Mouse (Mus musculus): ENCODE measurements around the gene Glul.
A peak's percentile ranks its signal among the peaks of the same experiment; 100 is the strongest.
"Not testable (repeated sequence)": the region's sequence is repeated elsewhere in the genome, so short reads cannot be mapped to it uniquely, and the experiment has no call there.

Glul gene

DNA sequence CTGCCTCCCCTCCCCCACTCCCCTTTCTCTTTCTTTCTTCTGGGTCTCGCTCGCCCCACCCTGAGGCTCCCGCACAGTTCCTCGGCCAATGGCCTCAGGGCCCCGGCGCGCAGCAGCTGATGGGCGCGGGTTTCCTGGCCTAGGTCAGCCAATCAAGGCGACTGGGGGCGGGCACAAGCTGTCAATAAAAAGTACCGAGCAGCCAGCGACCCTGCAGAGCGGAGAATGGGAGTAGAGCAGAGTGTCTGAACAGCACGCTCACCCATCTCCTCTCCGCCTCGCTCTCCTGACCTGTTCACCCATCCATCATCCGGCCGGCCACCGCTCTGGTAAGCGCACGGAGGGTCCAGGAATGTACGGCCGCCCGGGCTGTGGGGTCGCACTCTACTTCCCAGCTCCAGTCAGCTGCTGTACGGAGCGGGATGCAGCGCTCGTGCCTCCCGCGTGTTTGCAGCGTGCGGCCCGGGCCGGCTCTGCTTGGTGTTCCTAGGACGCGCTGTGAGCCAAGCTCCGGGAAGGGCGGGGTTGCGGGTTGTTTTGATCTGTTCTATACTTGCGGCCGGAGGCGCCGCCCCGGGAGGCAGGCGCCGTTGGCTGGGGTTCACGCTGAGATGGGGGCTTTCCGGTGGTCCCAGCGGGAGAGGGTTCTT, at the start of gene Glul, which contains the start of gene Teddm2:
Glul (plus strand) TSS at position 214 of the 650 bp plus-strand sequence.
Teddm2 (minus strand) TSS at position 498 of the 650 bp plus-strand sequence.
- DNase-seq (ENCODE audit: low read depth, low spot score), result peak; percentile 92

DNA sequence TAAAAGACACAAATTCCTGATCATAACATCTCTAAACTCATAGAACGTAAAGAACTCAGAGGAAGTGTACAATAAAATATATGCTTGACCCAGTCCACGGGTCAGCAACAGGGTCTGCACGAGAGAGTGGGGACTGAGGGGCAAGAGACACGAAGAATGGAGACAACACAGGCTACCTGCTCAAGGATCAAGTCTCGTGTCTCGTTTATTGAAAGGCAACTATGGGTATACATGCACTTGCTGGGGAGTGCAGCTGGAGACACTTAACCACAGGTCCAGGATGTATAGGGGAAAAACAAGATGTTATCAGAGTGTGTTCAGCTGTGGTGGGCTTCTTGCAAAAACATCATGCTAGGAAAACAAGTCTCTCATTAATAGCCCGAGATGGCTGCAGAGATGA, 47.0 kb upstream of the Glul start:
- DNase-seq (ENCODE audit: low read depth, low spot score), result not testable (repeated sequence)

DNA sequence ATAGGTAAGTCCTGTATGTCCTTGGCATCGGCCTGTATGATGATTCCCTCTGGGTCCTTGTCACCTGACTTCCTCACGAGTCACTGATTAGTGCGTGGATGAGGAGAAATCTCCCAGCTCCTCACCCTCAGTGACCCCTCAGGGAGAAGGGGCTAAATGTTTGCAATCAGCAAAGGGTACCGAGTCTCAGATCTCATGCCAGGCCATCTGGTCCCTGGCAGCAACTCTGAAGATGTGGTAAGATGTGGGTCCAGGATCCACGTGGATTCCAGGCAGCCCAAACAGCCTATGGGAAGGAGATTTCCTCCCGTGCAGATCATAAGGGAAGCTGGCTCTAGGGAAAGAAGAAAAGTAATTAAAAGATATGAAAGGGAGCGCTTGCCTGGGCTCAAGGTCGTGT, 43.8 kb upstream of the Glul start:
- DNase-seq (ENCODE audit: low read depth, low spot score), result no peak

DNA sequence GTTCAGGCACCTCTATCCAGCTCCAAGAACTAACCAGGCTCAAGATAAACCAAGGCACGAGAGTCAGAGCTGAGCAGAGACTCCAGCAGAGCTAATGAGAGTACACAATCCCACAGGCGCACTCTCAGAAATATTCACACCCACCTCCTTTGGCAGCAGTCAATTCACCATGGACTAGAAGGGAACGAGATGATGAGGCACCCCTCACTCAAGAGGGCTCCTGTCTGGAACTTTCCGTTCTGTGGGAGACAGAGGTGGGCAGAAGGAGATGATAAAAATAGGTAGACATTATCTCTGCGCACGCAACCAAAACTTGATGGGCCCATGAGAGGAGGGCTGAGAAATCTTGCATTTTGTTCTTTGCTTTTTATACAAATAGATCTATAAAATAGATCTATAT, 25.7 kb upstream of the Glul start, which contains the start of gene Teddm1b:
Teddm1b (plus strand) TSS at position 301 of the 400 bp plus-strand sequence.
- no peak for DNase-seq (ENCODE audit: low read depth, low spot score)

DNA sequence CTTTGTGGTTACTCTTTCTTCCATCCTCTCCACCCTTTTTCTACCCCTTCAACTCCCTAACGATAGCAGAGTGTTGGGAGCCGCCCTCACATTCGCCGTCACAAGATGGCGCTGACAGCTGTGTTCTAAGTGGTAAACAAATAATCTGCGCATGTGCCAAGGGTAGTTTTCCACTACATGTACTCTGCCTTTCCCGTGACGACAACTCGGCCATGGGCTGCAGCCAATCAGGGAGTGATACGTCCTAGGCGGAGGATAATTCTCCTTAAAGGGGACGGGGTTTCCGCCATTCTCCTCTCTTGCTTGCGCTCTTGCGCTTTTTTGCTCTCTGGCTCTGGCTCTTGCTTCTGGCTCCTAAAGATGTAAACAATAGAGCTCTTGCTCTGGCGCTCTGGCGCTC, 19.4 kb upstream of the Glul start:
- DNase-seq (ENCODE audit: low read depth, low spot score), result not testable (repeated sequence)

DNA sequence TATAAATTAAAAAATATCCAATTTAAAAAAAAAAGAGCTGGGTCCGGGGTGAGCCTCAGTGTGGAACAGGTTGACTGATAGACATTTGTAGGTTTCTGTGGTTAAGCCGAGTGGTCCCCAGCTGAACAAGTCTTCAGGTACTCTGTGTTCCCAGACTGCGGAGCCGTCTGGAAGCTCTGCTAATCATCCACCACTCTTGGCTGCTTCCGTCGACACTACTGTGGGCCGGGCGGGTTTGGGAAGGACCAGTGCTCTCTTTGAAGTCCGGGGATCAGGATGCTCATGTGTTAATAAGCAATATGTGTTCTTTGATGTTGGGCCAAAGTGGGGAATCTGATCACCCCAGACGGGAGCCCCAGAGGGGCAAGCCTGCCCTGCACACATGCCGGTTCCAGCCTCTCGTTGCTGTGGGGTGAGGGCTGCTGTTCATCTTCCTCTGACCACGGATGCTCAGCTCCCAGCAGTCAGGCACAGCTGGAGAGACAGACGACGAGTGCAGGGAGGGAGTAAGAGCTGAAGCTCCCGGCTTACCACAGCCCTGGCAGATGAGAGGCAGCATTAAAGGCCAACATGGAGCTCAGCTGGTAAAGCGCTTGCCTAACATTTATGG, 13.6 kb upstream of the Glul start:
- DNase-seq (ENCODE audit: low read depth, low spot score), result no peak

DNA sequence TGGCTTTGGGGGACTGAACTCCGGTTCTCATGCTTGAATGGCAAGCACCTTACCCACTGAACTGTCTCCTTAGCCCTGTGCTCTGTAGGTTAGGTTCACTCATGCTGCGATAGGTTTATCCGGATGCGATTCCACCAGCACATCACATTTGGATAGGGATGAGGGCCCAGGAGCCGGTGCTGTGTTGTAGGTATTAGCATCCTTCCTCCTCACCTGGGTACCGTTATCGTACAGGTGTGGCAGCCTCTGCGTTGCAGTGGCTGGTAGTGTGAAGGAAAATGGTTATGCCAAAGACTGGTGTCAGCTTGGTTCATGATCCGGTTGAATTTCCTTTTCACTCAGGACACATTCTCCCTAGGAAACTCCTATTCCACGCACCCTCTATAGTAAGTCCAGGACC, 9.6 kb upstream of the Glul start:
- no peak for DNase-seq (ENCODE audit: low read depth, low spot score)

DNA sequence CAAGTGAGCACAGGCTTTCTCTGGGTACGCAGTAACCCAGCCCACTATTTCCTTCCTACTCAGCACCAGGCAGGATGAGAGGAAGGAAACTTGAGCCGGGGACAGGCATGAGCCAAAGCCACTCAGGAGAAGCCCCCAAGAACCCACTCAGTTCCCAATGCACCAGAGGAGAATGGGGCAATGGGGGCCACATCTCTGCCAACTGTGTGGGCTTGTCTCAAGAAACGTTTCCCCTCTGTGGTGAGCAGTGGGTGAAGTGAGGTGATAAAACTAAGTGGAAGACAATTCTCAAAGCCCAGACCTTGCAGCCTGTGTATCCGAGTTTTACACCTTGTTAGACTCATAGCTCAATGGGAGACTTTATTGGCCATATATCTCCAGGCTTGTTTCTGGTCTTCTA, 8.3 kb upstream of the Glul start, which contains the start of gene Teddm1a:
Teddm1a (plus strand) TSS at position 301 of the 400 bp plus-strand sequence.
- no peak for DNase-seq (ENCODE audit: low read depth, low spot score)

DNA sequence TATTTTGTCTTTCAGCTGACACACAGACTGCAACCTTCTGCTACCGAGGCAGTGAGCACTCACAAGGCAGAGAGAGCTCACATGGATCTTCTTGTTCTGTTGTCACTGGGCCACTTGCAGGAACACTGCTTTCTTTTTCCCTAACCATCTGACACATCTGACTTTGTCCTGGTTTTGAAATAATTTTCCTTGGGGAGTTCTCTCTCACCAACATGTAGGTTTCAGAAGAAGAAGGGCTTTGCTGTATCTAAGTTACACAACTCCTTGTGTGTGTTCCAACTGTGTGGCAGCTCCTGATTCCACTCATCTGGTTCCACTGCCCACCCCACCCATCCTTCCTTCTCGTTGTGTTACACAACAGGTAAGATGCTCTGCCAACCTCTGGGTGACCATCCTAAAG, 6.0 kb upstream of the Glul start:
- no peak for DNase-seq (ENCODE audit: low read depth, low spot score)

DNA sequence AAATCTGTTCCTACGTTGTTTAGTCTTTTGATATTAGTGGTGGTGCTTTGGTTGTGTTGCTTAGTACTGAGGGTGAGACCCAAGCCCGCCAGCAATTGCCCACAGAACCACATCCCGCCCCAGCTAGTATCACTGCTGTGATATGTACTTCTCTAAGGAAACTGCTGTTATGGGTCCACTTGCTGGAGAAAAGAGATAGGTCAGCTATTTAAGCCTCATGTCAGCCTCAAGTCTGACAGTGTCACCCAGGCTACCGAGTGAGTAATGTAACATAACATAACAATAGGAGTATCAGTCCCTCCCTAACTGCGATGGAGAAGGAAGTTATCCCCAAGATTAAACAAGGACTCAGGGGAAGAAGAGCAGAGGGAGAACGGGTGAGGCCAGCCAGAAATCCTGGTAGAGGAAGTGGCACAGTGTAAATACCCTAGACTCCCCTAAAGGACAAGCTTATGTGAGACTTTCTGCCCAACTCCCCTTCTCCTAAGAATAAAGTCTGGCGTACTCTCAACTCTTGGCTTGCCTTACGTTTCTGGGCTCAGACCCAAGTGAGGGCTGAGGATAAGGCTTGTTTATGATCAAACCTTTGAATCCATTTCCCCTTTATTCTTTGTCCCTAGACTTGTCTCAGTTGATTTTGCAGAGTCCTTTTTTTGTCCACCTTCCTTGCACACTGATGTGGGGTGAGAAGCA, 5.4 kb upstream of the Glul start:
- DNase-seq (ENCODE audit: low read depth, low spot score), result no peak

DNA sequence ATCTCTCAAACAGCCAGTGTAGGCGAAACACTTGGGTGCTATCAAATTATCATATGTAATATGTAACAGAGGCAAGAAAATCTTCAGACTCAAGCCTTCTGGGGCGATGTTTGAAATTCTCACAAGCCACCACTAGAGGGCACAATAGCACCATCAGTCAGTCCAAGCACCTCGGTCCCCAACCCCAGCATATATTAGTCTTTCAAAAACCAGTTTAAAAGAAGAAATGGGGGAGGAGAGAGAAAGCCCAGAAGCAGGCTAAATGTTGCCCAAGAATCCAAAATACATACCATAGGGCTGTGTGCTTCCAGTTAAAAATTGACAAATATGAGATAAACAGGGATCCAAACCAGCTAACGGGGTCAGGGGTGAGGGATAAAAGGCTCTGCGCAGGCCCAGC, 4.8 kb upstream of the Glul start:
- DNase-seq (ENCODE audit: low read depth, low spot score), result peak; percentile 86

DNA sequence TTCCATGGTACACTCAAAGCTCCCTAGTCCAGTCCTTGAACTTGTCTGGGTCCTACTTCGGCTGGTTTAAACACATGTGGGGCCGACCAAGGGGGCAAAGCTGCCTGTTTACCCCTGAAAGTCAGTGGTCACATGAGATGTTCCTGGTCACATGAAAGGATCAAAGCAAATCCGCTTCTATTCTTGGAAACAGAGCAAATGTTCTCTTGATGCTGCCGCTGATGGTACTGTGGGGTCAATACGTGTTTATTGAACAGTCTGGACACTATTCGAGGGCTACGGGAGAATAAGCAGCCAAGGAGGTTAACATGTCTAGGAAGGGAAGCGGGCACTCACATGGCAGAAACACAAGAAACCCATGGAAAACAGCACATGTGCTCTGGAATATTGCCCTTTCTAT, 2.5 kb upstream of the Glul start:
- no peak for DNase-seq (ENCODE audit: low read depth, low spot score)

DNA sequence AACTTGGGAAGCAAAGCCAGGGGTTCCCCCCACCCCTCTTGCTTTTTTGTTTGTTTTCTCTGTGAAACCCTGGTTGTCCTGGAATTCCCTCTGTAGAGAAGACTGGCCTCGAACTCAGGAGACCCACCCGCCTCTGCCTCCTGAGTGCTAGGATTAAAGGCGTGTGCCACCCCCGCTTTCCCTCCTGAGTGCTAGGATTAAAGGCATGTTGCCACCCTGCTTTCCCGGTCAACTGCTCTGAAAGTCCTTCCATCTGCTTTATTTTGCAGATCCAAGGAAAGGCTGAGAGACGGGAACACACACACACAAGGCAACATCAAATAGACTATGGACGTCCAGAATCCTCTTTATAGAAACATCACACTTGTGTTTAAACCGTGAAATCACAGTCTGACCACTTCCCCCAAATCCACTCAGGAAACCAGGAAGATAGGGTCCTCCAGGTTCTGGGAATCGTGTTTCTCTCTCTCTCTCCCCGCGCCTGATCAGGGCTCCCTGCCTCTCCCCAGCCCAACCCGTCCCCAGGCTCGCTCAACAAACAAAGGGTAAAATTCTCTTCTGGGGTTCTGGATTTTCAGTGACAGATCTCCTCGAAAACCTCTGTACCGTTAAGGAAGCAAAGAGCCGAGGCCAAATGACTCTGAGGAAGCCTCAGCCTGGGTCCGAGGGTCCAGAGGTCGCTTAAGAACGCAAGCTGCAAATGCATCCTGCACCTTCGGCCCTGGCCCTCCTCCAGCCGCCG, 584 bp upstream of the Glul start:
- no peak for DNase-seq (ENCODE audit: low read depth, low spot score)

DNA sequence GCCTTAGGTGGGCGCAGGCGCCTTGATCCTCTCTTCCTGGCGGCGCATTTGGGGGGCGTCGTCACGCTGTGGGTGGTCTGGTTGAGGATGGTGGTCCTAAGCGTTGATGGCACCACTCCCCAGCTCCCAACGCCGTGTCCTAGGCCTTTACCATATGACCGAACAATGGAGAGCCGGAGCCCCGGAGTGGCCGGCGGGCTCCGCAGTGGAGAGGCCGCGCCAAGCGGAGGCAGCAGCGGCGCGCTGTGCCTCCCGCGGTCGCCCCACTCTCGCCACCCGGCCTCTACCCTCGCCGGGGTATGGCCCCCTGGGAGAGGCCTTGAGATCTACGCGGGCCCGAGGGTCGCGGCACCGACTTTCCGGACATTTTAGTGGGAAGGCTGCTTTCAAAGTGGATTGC, 637 bp downstream of the Glul start:
- peak; percentile 49 for DNase-seq (ENCODE audit: low read depth, low spot score)

DNA sequence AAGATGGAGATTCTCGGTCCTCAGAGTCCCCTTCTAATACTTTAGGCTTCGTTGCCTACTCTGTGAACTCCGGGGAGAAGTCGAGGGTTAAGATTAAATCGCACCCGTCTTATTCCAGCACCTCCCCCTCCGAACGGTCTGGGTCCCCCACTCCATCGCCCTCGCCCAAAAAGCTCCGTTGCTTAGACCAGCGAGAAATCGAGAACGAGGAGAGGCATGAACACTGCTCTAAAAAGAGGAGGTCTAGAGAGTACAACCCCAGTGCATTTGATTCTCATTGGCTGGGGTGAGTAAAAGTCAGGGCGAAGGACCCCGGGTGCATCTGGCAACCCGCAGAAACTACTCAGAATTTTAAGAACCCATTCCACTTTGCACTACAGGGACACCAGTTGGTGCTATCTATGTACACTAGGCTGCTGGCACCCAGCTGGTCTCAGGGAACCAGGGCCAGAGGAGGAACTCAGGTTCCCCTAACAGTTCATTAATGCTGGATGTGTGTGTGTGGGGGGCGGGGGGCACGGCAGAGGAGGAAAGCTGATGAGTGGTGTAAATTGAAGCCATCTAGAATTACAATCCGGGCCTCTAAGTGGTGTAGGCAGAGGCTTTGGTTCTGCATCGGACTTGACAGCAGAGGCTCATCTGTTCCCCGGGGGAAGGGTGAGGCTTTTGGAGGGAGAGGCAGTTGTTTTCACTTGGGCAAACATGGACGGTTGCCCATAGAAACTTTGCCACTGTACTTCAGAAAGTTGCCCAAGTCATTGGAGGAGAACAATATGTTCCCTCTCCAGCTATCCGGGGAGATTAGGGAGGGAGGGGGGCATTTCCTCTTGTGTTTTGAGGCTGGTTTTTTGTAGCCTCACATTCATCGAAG, 1.4 kb downstream of the Glul start:
- peak; percentile 41 for DNase-seq (ENCODE audit: low read depth, low spot score)

DNA sequence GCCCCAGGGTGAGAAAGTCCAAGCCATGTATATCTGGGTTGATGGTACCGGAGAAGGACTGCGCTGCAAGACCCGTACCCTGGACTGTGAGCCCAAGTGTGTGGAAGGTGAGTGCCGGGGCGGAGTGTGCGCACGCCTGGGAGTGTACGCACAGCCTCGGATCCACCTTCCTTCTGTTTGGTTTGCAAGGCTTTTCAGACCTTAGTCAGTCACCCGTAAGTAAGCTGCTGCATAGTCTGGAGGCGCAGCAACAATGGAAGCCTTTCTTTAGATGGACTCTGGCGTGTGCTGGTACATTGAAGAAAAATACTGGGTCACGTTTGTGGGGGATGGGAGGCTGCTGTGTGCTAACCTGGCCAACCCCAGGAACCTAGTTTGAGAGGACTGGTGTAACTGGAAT, 3.3 kb downstream of the Glul start:
- no peak for DNase-seq (ENCODE audit: low read depth, low spot score)

DNA sequence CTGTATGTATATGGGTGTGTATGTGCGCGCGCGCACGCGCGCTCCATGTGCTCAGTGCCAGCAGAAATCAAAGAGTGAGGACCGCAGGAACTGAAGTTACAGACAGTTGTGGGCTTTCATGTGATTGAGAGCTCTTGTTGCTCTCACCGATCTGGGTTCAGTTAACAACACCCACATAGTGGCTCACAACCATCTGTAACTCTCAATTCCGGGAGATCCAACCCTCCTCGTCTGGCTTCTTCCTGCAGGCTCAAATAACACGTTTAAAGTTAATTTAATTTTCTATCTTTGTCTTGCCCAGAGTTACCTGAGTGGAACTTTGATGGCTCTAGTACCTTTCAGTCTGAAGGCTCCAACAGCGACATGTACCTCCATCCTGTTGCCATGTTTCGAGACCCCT, 4.5 kb downstream of the Glul start:
- DNase-seq (ENCODE audit: low read depth, low spot score), result no peak

DNA sequence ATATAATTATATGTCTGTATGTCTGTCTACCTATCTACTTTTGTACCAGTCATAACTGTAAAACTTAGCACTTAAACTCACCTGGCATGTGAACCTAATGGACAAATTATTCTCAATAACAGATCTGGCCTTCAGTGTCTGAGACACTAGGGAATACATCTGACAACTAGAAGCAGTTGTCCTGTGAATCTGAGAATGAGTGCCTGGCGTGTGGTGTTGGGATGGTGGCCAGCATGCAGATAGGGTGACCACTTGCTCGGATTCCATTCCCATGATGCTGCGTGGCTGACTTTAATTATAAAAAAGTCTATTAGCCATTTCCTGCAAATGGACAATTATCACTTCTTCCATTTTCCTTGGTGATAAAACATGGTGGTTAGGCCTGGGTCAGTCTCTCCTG, 6.1 kb downstream of the Glul start:
- no peak for DNase-seq (ENCODE audit: low read depth, low spot score)

DNA sequence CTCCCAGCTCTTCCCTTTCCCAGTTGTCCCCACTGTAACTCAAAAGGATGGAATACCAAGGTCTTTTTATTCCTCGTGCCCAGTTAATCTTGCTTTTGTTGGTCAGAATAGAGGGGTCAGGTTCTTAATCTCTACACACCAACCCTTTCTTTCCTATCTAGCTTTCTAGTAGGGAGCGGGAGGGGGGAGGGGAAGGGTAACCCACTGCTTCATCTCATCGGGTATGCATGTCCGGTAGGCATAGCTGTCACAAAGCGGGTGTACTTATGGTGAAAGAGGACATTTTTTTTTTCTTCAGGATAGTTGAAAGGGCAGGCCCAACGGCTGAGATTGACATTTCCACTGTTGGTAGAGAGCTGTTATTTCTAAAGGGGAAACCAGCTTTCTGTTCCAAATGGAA, 8.5 kb downstream of the Glul start:
- no peak for DNase-seq (ENCODE audit: low read depth, low spot score)

DNA sequence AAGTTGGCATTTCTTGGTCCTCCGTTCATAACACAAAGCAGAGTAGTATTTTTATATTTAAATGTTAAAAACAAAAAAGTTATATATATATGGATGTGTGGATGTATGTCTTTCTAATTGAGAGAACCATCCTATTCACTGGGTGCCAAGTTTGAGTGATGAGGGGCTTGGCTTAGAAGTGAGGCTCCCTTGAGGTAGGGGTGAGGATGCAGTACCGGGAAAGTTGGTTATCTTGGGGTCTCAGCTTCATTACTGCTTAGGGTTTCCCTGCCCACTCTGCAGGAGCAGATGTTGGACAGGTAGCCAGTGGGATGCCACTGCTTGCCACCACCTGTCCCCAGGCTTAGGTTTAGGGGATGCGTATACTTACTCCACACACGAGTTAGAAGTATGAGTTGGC, 9.0 kb downstream of the Glul start:
- DNase-seq (ENCODE audit: low read depth, low spot score), result no peak
